Mouse (Mus musculus) CH12.LX (cell line): ENCODE measurements at regions not wholly inside any gene's neighbourhood (a gene's known extent, or its start where the extent isn't known, plus 50 kb on each side); places are given as distances from the start of the nearest gene placed in this dataset.

Source experiments
- DNase-seq: peaks from one replicate; pipeline ENCODE4 v3.0.0-alpha.2; 2013; ENCODE audit errors: extremely low read depth
- H3K27ac ChIP-seq: 2 replicates; pipeline ENCODE4 v1.5.1; 2012; ENCODE audit warnings: low read depth, mild to moderate bottlenecking, control low read depth, moderate library complexity; ENCODE audit not compliant: insufficient read depth
- H3K27me3 ChIP-seq: replicated peaks from 2 replicates; pipeline ENCODE3; 2012; ENCODE audit warnings: inconsistent platforms
- H3K36me3 ChIP-seq, 2 experiments: replicated peaks in 1 of 2; 2 replicates each; pipeline versions ENCODE3 to v1.6.1; 2012; ENCODE audit warnings: inconsistent platforms in 1 of 2, low read length in 1 of 2, mild to moderate bottlenecking in 1 of 2, mixed read lengths in 1 of 2, moderate library complexity in 1 of 2; ENCODE audit not compliant: control insufficient read depth in 1 of 2, insufficient read depth in 1 of 2
- H3K4me1 ChIP-seq, 2 experiments: 2 replicates each; pipeline ENCODE4 v1.6.1; 2012; ENCODE audit warnings: inconsistent platforms in 1 of 2, moderate library complexity in 1 of 2; ENCODE audit not compliant: insufficient read depth in 2 of 2, control insufficient read depth in 1 of 2
- H3K4me2 ChIP-seq: 2 replicates; pipeline ENCODE4 v1.6.1; 2012; ENCODE audit warnings: low read depth, mild to moderate bottlenecking, control low read depth; ENCODE audit not compliant: poor library complexity, insufficient read depth, severe bottlenecking
- H3K4me3 ChIP-seq, 3 experiments: fragments of 150-350 bp in 1 of 3; sonication (generic) in 1 of 3; replicated peaks in 1 of 3; 2 replicates each; pipeline versions ENCODE3 to v1.5.1; 2011 to 2012; ENCODE audit warnings: low read depth in 2 of 3, low read length in 2 of 3, mild to moderate bottlenecking in 2 of 3, moderate library complexity in 2 of 3, control low read depth in 1 of 3, improper control_type of control experiment in 1 of 3, inconsistent platforms in 1 of 3, mixed read lengths in 1 of 3; ENCODE audit not compliant: poor library complexity in 1 of 3
- H3K79me2 ChIP-seq: replicated peaks from 2 replicates; pipeline ENCODE4 v1.6.1; 2012; ENCODE audit warnings: mild to moderate bottlenecking, moderate library complexity; ENCODE audit not compliant: control insufficient read depth, poor library complexity, insufficient read depth, severe bottlenecking; ENCODE audit errors: extremely low read depth
- H3K9ac ChIP-seq: 2 replicates; pipeline ENCODE4 v1.6.1; 2012; ENCODE audit warnings: low read depth, mild to moderate bottlenecking, control low read depth, moderate library complexity; ENCODE audit not compliant: insufficient read depth
- H3K9me3 ChIP-seq: replicated peaks from 2 replicates; pipeline ENCODE3; 2012; ENCODE audit warnings: low read length, inconsistent platforms, mixed read lengths
- BHLHE40 ChIP-seq: IDR thresholded peaks from 2 replicates; pipeline ENCODE4 v1.6.1; 2011; ENCODE audit warnings: mild to moderate bottlenecking, low read depth, low read length, improper control_type of control experiment
- CHD2 ChIP-seq: IDR thresholded peaks from 2 replicates; pipeline ENCODE4 v1.6.1; 2011; ENCODE audit warnings: low read length, improper control_type of control experiment
- CTCF ChIP-seq, 2 experiments: IDR thresholded peaks in 1 of 2; conservative IDR thresholded peaks in 1 of 2; 2 replicates each; pipeline ENCODE4 v1.5.1; 2011 to 2012; ENCODE audit warnings: low read depth in 2 of 2, low read length in 2 of 2, improper control_type of control experiment in 1 of 2, inconsistent platforms in 1 of 2, mild to moderate bottlenecking in 1 of 2, moderate library complexity in 1 of 2
- ETS1 ChIP-seq: conservative IDR thresholded peaks from 2 replicates; pipeline ENCODE4 v1.6.1; 2012; ENCODE audit warnings: low read depth, mild to moderate bottlenecking, inconsistent platforms, low read length, improper control_type of control experiment, moderate library complexity
- GABPA ChIP-seq: IDR thresholded peaks from 2 replicates; pipeline ENCODE4 v1.6.1; 2012; ENCODE audit warnings: low read depth, low read length, improper control_type of control experiment, inconsistent platforms; ENCODE audit not compliant: insufficient replicate concordance
- IRF4 ChIP-seq: IDR thresholded peaks from 2 replicates; pipeline ENCODE4 v1.6.1; 2014; ENCODE audit warnings: low read depth, mild to moderate bottlenecking, inconsistent platforms, low read length, improper control_type of control experiment
- JUN ChIP-seq: IDR thresholded peaks from 2 replicates; pipeline ENCODE4 v1.6.1; 2011; ENCODE audit warnings: low read depth, mild to moderate bottlenecking, low read length, improper control_type of control experiment, moderate library complexity; ENCODE audit not compliant: insufficient read depth
- JUND ChIP-seq: conservative IDR thresholded peaks from 2 replicates; pipeline ENCODE4 v1.6.1; 2011; ENCODE audit warnings: low read depth, low read length, improper control_type of control experiment
- MAFK ChIP-seq: IDR thresholded peaks from 2 replicates; pipeline ENCODE4 v1.6.1; 2011; ENCODE audit warnings: low read length, improper control_type of control experiment; ENCODE audit not compliant: insufficient replicate concordance
- MAX ChIP-seq: IDR thresholded peaks from 2 replicates; pipeline ENCODE4 v1.6.1; 2011; ENCODE audit warnings: low read length, improper control_type of control experiment
- MAZ ChIP-seq: IDR thresholded peaks from 2 replicates; pipeline ENCODE4 v1.6.1; 2012; ENCODE audit warnings: low read depth, mild to moderate bottlenecking, inconsistent platforms, low read length, improper control_type of control experiment, moderate library complexity
- NELFE ChIP-seq: IDR thresholded peaks from 2 replicates; pipeline ENCODE4 v1.6.1; 2011; ENCODE audit warnings: low read depth, low read length, improper control_type of control experiment
- PAX5 ChIP-seq: IDR thresholded peaks from 2 replicates; pipeline ENCODE4 v1.6.1; 2012; ENCODE audit warnings: low read length, inconsistent platforms, mixed read lengths
- RAD21 ChIP-seq: IDR thresholded peaks from 2 replicates; pipeline ENCODE4 v1.6.1; 2011; ENCODE audit warnings: low read depth, mild to moderate bottlenecking, low read length, improper control_type of control experiment, moderate library complexity
- RCOR1 ChIP-seq: conservative IDR thresholded peaks from 2 replicates; pipeline ENCODE4 v1.6.1; 2012; ENCODE audit warnings: low read depth, mild to moderate bottlenecking, inconsistent platforms, low read length, improper control_type of control experiment
- SMC3 ChIP-seq: IDR thresholded peaks from 2 replicates; pipeline ENCODE4 v1.6.1; 2011; ENCODE audit warnings: low read depth, low read length, improper control_type of control experiment
- TBP ChIP-seq: conservative IDR thresholded peaks from 2 replicates; pipeline ENCODE4 v1.6.1; 2011; ENCODE audit warnings: low read depth, low read length, improper control_type of control experiment
- TCF12 ChIP-seq: IDR thresholded peaks from 2 replicates; pipeline ENCODE4 v1.6.1; 2014; ENCODE audit warnings: low read depth, mild to moderate bottlenecking, inconsistent platforms, low read length, improper control_type of control experiment
- UBTF ChIP-seq: IDR thresholded peaks from 2 replicates; pipeline ENCODE4 v1.6.1; 2012; ENCODE audit warnings: low read depth, mild to moderate bottlenecking, inconsistent platforms, low read length, improper control_type of control experiment, moderate library complexity
- USF1 ChIP-seq: IDR thresholded peaks from 2 replicates; pipeline ENCODE4 v1.6.1; 2014; ENCODE audit warnings: low read depth, mild to moderate bottlenecking, inconsistent platforms, low read length, improper control_type of control experiment
- USF2 ChIP-seq: conservative IDR thresholded peaks from 2 replicates; pipeline ENCODE4 v1.6.1; 2011; ENCODE audit warnings: low read depth, low read length, improper control_type of control experiment
- ZC3H11A ChIP-seq: IDR thresholded peaks from 2 replicates; pipeline ENCODE4 v1.6.1; 2012; ENCODE audit warnings: low read depth, mild to moderate bottlenecking, inconsistent platforms, low read length, improper control_type of control experiment
- ZKSCAN1 ChIP-seq: IDR thresholded peaks from 2 replicates; pipeline ENCODE4 v1.6.1; 2012; ENCODE audit warnings: low read depth, inconsistent platforms, low read length, improper control_type of control experiment, borderline replicate concordance
- ZMIZ1 ChIP-seq: IDR thresholded peaks from 2 replicates; pipeline ENCODE4 v1.6.1; 2012; ENCODE audit warnings: low read depth, mild to moderate bottlenecking, inconsistent platforms, low read length, improper control_type of control experiment
- ZNF384 ChIP-seq: IDR thresholded peaks from 2 replicates; pipeline ENCODE4 v1.6.1; 2012; ENCODE audit warnings: low read depth, low read length, improper control_type of control experiment, inconsistent platforms
- dilution Hi-C: fragments of 300-500 bp; cut with MboI; formaldehyde crosslinking; loops from 2 replicates; pipeline ENCODE4 v1.14.3; 2020; ENCODE audit warnings: low sequenced_read_pairs; ENCODE audit not compliant: extremely low pct_unique_long_range_greater_than_20kb, extremely low pct_ligation_motif_present
- in situ Hi-C: fragments of 300-500 bp; cut with MboI; formaldehyde crosslinking; loops from 3 replicates; pipeline ENCODE4 v1.14.3; 2019; ENCODE audit warnings: low sequenced_read_pairs, low pct_ligation_motif_present, low pct_unique_long_range_greater_than_20kb, mixed read lengths

DNA sequence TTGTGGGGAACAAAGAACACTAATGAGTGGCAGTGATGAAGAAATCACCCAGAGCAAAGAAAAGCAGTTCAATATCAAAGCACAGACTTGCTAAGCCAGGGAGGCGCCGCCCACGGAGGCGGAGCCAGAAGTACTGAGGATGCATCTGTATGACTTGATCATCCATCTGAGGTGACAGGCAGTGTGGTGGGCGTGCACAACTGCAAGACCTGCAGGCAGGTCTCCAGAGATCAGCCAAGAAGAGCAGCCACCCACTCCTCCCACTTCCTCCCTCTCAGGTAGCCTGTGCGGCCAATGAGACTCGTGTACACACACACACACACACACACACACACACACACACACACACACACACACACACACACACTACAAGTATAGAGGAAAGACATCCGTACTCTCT, 71.9 kb downstream of the Ier5 start:
- DNase-seq: peak; percentile 85
- TF ChIP-seq ZKSCAN1: no peak
- no peak for TF ChIP-seq IRF4
- TF ChIP-seq SMC3: no peak
- no peak for TF ChIP-seq RCOR1
- no peak for TF ChIP-seq GABPA
- TF ChIP-seq MAZ: no peak
- TF ChIP-seq JUN: no peak
- TF ChIP-seq CHD2: no peak
- TF ChIP-seq USF2: no peak
- no peak for TF ChIP-seq ZNF384
- no peak for TF ChIP-seq ETS1
- no peak for TF ChIP-seq TBP
- TF ChIP-seq MAX: no peak
- TF ChIP-seq JUND: no peak
- TF ChIP-seq TCF12: no peak
- TF ChIP-seq MAFK: no peak
- no peak for TF ChIP-seq PAX5
- no peak for TF ChIP-seq BHLHE40

DNA sequence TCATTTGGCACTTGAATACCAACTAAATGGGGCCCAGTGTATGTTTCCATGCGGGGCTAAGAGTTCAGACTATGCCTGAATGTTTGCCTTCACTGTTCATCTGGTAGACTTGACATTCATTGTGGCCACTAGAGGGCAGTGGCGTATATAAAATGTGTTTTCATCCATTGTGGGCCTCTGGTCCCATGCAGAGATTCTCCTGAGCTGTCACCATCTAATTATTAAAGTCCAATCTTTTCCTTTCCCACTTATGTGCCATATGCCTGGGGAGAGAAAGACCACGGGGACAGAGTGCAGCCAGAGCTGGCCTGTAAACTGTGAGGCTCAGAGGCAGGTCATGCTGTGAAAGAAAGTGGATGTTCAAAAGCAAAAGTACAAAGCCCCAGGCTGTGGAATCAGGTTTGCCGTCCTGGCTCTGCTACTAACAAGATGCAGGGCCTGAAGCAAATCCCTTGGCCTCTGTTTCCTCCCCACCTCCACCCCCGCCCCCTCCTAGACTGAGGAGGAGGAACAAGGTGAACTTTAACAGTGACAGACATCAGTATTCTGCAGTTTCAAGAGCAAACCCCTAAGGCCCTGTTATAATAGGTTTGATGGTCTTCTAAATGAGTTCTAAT, 73.5 kb downstream of the Ier5 start:
- Histone ChIP-seq H3K9ac (no peak overlapping the region), H3K9me3 (no peaks in the 10 kb centered on the region), H3K79me2 (no peaks in the 10 kb centered on the region), H3K27me3 (peaks cover 10% of the 10 kb centered on the region), H3K27ac (no peak overlapping the region), H3K4me1 (peaks cover 10 to 33% of the 10 kb centered on the region in 2 experiments), H3K4me2 (no peak overlapping the region), H3K4me3 (no peak overlapping the region), H3K36me3 (no peaks in the 10 kb centered on the region)
- TF ChIP-seq ZC3H11A (peak; percentile 86), USF1 (no peak), RAD21 (peak; percentile 96), SMC3 (peak; percentile 95), UBTF (no peak), ZMIZ1 (no peak), NELFE (no peak), ZKSCAN1 (no peak), CTCF (conservative IDR thresholded peaks at IDR 0.05 in 1 of 2, IDR thresholded peaks at IDR 0.05 in 1 of 2; ENCODE audit: low read depth in 2 of 2, low read length in 2 of 2) (peak; percentile 78 to 96)
- dilution Hi-C loops (loop anchor here (25.0 kb wide), 1 partner anchor 186 kb away; no protein-coding TSS in a partner anchor), in situ Hi-C loops (loop anchor here (10.0 kb wide), 1 partner anchor 509 kb away; no protein-coding TSS in a partner anchor)
- DNase-seq: peak; percentile 82

More for the DNA sequence above, 71.9 kb downstream of the Ier5 start:
- Histone ChIP-seq H3K79me2 (no peaks in the 10 kb centered on the region), H3K27ac (no peak overlapping the region), H3K9ac (no peak overlapping the region), H3K4me1 (peaks cover 10 to 33% of the 10 kb centered on the region in 2 experiments), H3K4me2 (0 out of 2 replicates have a peak overlapping the region, but pooled peaks have one; percentile 16), H3K36me3 (no peaks in the 10 kb centered on the region), H3K4me3 (peak overlapping the region in 1 of 3 experiments; percentile 13), H3K9me3 (no peaks in the 10 kb centered on the region), H3K27me3 (peaks cover 10% of the 10 kb centered on the region)
- in situ Hi-C loops (loop anchor here (10.0 kb wide), 1 partner anchor 507 kb away; no protein-coding TSS in a partner anchor), dilution Hi-C loops (loop anchor here (25.0 kb wide), 1 partner anchor 185 kb away; no protein-coding TSS in a partner anchor)
